Mouse (Mus musculus): ENCODE data around the gene Gadd45a.
"Not testable (repeated sequence)": the region's sequence is repeated elsewhere in the genome, so short reads cannot be mapped to it uniquely, and the experiment has no call there.

- not testable (repeated sequence) for TF ChIP-seq CTCF, EP300 (IDR thresholded peaks at IDR 0.05; ENCODE audit: low read depth)
These were observed 4.3 kb downstream of the Gadd45a start for GRCm38 (mm10) chr6:67032972-67033371.
